Mouse (Mus musculus) MEL (cell line): ENCODE results near the gene Qsox2. TPM values are rescaled to one million over a fixed set of nuclear protein-coding genes. Genes with fewer than 3 reads are reported as not detected.
A peak's percentile ranks its signal among the peaks of the same experiment; 100 is the strongest.

Experiments
- DNase-seq: peaks from one replicate; pipeline ENCODE4 v3.0.0; 2011; ENCODE audit warnings: low read depth, low spot score
- H3K27ac ChIP-seq: 2 replicates; pipeline ENCODE4 v1.5.1; 2012; ENCODE audit warnings: low read depth, mild to moderate bottlenecking, control low read depth, low read length, moderate library complexity; ENCODE audit not compliant: control insufficient read depth
- H3K27me3 ChIP-seq, 2 experiments: fragments of 150-350 bp in 1 of 2; sonication (generic) in 1 of 2; 2 replicates each; pipeline ENCODE4 v1.6.1; 2012; ENCODE audit warnings: low read length in 2 of 2, mild to moderate bottlenecking in 2 of 2, improper control_type of control experiment in 1 of 2, moderate library complexity in 1 of 2; ENCODE audit not compliant: insufficient read depth in 2 of 2, control insufficient read depth in 1 of 2
- H3K36me3 ChIP-seq, 2 experiments: 2 replicates each; pipeline ENCODE4 v1.6.1; 2012 to 2014; ENCODE audit warnings: low read length in 2 of 2, improper control_type of control experiment in 1 of 2, inconsistent platforms in 1 of 2, mild to moderate bottlenecking in 1 of 2; ENCODE audit not compliant: insufficient read depth in 2 of 2, control insufficient read depth in 1 of 2
- H3K4me1 ChIP-seq, 2 experiments: fragments of 150-350 bp in 1 of 2; sonication (generic) in 1 of 2; 2 replicates each; pipeline ENCODE4 v1.6.1; 2012; ENCODE audit warnings: low read length in 2 of 2, improper control_type of control experiment in 1 of 2, mild to moderate bottlenecking in 1 of 2; ENCODE audit not compliant: insufficient read depth in 2 of 2, control insufficient read depth in 1 of 2
- H3K4me3 ChIP-seq, 2 experiments: fragments of 150-350 bp in 1 of 2; sonication (generic) in 1 of 2; 2 replicates each; pipeline ENCODE4 v1.5.1; 2012; ENCODE audit warnings: low read depth in 2 of 2, low read length in 2 of 2, mild to moderate bottlenecking in 2 of 2, moderate library complexity in 2 of 2, control low read depth in 1 of 2, improper control_type of control experiment in 1 of 2; ENCODE audit not compliant: control insufficient read depth in 1 of 2, insufficient read depth in 1 of 2
- H3K79me2 ChIP-seq: 2 replicates; pipeline ENCODE4 v1.6.1; 2012; ENCODE audit warnings: mild to moderate bottlenecking, low read length, moderate library complexity; ENCODE audit not compliant: control insufficient read depth, poor library complexity, insufficient read depth
- H3K9ac ChIP-seq: 2 replicates; pipeline ENCODE4 v1.6.1; 2012; ENCODE audit warnings: low read depth, mild to moderate bottlenecking, control low read depth, low read length, moderate library complexity; ENCODE audit not compliant: control insufficient read depth, poor library complexity, severe bottlenecking
- H3K9me3 ChIP-seq: fragments of 150-350 bp; sonication (generic); replicated peaks from 2 replicates; pipeline ENCODE4 v1.6.1; 2012; ENCODE audit warnings: mild to moderate bottlenecking, low read length, improper control_type of control experiment, moderate library complexity; ENCODE audit not compliant: insufficient read depth
- BHLHE40 ChIP-seq: IDR thresholded peaks from 2 replicates; pipeline ENCODE4 v1.6.1; 2012; ENCODE audit warnings: low read depth, mild to moderate bottlenecking, inconsistent platforms, low read length, improper control_type of control experiment, borderline replicate concordance
- CHD2 ChIP-seq: IDR thresholded peaks from 2 replicates; pipeline ENCODE4 v1.6.1; 2011; ENCODE audit warnings: low read length, improper control_type of control experiment
- E2F4 ChIP-seq: IDR thresholded peaks from 2 replicates; pipeline ENCODE4 v1.6.1; 2011; ENCODE audit warnings: low read depth, low read length, improper control_type of control experiment, borderline replicate concordance
- EP300 ChIP-seq, 2 experiments: IDR thresholded peaks; 2 replicates each; pipeline ENCODE4 v1.6.1; 2011; ENCODE audit warnings: improper control_type of control experiment in 2 of 2, low read length in 2 of 2, low read depth in 1 of 2, mild to moderate bottlenecking in 1 of 2
- ETS1 ChIP-seq: IDR thresholded peaks from 2 replicates; pipeline ENCODE4 v1.6.1; 2012; ENCODE audit warnings: low read depth, mild to moderate bottlenecking, inconsistent platforms, low read length, improper control_type of control experiment, moderate library complexity
- GABPA ChIP-seq: IDR thresholded peaks from 2 replicates; pipeline ENCODE4 v1.6.1; 2012; ENCODE audit warnings: low read depth, mild to moderate bottlenecking, inconsistent platforms, low read length, improper control_type of control experiment, moderate library complexity
- GATA1 ChIP-seq: IDR thresholded peaks from 2 replicates; pipeline ENCODE4 v1.6.1; 2011; ENCODE audit warnings: low read depth, low read length, improper control_type of control experiment
- JUND ChIP-seq: IDR thresholded peaks from 2 replicates; pipeline ENCODE4 v1.6.1; 2011; ENCODE audit warnings: low read depth, mild to moderate bottlenecking, improper control_type of control experiment, low read length
- KAT2A ChIP-seq: conservative IDR thresholded peaks from 2 replicates; pipeline ENCODE4 v1.6.1; 2012; ENCODE audit warnings: low read depth, low read length, improper control_type of control experiment, inconsistent platforms
- MAZ ChIP-seq: IDR thresholded peaks from 2 replicates; pipeline ENCODE4 v1.6.1; 2012; ENCODE audit warnings: low read depth, mild to moderate bottlenecking, inconsistent platforms, low read length, improper control_type of control experiment
- MEF2A ChIP-seq: IDR thresholded peaks from 2 replicates; pipeline ENCODE4 v1.6.1; 2014; ENCODE audit warnings: low read depth, mild to moderate bottlenecking, inconsistent platforms, low read length, improper control_type of control experiment; ENCODE audit not compliant: poor library complexity, insufficient replicate concordance, severe bottlenecking; ENCODE audit errors: extremely low read depth
- MYC ChIP-seq: IDR thresholded peaks from 2 replicates; pipeline ENCODE4 v1.6.1; 2011; ENCODE audit warnings: low read depth, mild to moderate bottlenecking, low read length, improper control_type of control experiment, moderate library complexity
- NRF1 ChIP-seq: IDR thresholded peaks from 2 replicates; pipeline ENCODE4 v1.6.1; 2014; ENCODE audit warnings: low read depth, mild to moderate bottlenecking, inconsistent platforms, low read length, improper control_type of control experiment, moderate library complexity; ENCODE audit not compliant: poor library complexity, insufficient read depth, severe bottlenecking
- POLR2AphosphoS2 ChIP-seq: IDR thresholded peaks from 2 replicates; pipeline ENCODE4 v1.6.1; 2011; ENCODE audit warnings: low read length, improper control_type of control experiment
- RAD21 ChIP-seq: IDR thresholded peaks from 2 replicates; pipeline ENCODE4 v1.6.1; 2011; ENCODE audit warnings: mild to moderate bottlenecking, low read depth, low read length, improper control_type of control experiment
- RCOR1 ChIP-seq: IDR thresholded peaks from 2 replicates; pipeline ENCODE4 v1.6.1; 2012; ENCODE audit warnings: low read depth, mild to moderate bottlenecking, inconsistent platforms, low read length, improper control_type of control experiment
- SIN3A ChIP-seq: IDR thresholded peaks from 2 replicates; pipeline ENCODE4 v1.6.1; 2012; ENCODE audit warnings: low read length, improper control_type of control experiment, inconsistent platforms
- SMC3 ChIP-seq: IDR thresholded peaks from 2 replicates; pipeline ENCODE4 v1.6.1; 2011; ENCODE audit warnings: low read depth, low read length, improper control_type of control experiment
- TAL1 ChIP-seq: IDR thresholded peaks from 2 replicates; pipeline ENCODE4 v1.6.1; 2012; ENCODE audit warnings: mild to moderate bottlenecking, inconsistent platforms, low read length, moderate library complexity, mixed read lengths
- TBP ChIP-seq: IDR thresholded peaks from 2 replicates; pipeline ENCODE4 v1.8.0; 2011; ENCODE audit warnings: low read depth, low read length, improper control_type of control experiment
- USF1 ChIP-seq: IDR thresholded peaks from 2 replicates; pipeline ENCODE4 v1.6.1; 2014; ENCODE audit warnings: low read depth, mild to moderate bottlenecking, inconsistent platforms, low read length, improper control_type of control experiment, moderate library complexity
- ZKSCAN1 ChIP-seq: IDR thresholded peaks from 2 replicates; pipeline ENCODE4 v1.6.1; 2012; ENCODE audit warnings: low read depth, mild to moderate bottlenecking, inconsistent platforms, low read length, improper control_type of control experiment, moderate library complexity
- polyA plus RNA-seq, 2 experiments: library from polyadenylated mRNA; stranded (reverse) in 1 of 2; unstranded in 1 of 2; fragments of >175 nt in 1 of 2; fragments of >200 nt in 1 of 2; gene quantifications; 2 replicates each; pipeline versions ENCODE4 v1.2.1 to v1.2.4; 2012; ENCODE audit warnings: low replicate concordance in 2 of 2, low read depth in 1 of 2; ENCODE audit not compliant: insufficient read length in 2 of 2, insufficient read depth in 1 of 2, missing spikeins in 1 of 2
- total RNA-seq: library from RNA; depleted of rRNA; stranded (reverse); fragments of 300-350 nt; gene quantifications from 2 replicates; pipeline ENCODE4 v1.2.3, GENCODE M21; 2012

Qsox2 gene
- total and polyA plus RNA-seq, 3 experiments, result 12.1 to 17.0 TPM; not detected in 1

GRCm38 (mm10) chr2:26182646-26183045, 54.7 kb downstream of the Qsox2 start (continued):
- no peak for TF ChIP-seq EP300 (IDR thresholded peaks at IDR 0.05; ENCODE audit: low read depth in 1 of 2, low read length in 2 of 2)
- no peak for TF ChIP-seq ETS1
- no peak for TF ChIP-seq POLR2AphosphoS2
- TF ChIP-seq RAD21, result peak; percentile 60
- TF ChIP-seq SMC3, result peak; percentile 72

- no peak for TF ChIP-seq E2F4
- no peak for TF ChIP-seq MYC
- TF ChIP-seq SIN3A, result no peak
- no peak for TF ChIP-seq MEF2A
- no peak for TF ChIP-seq ZKSCAN1
- no peak for TF ChIP-seq BHLHE40
- Histone ChIP-seq H3K9me3 (no peaks in the 10 kb centered on the region), H3K4me3 (no peak overlapping the region), H3K4me1 (no peaks in the 10 kb centered on the region), H3K79me2 (no peaks in the 10 kb centered on the region), H3K27ac (no peak overlapping the region), H3K9ac (no peak overlapping the region), H3K27me3 (no peaks in the 10 kb centered on the region; a peak in 2 of 4 replicates), H3K36me3 (no peaks in the 10 kb centered on the region)
- no peak for DNase-seq
Observed at GRCm38 (mm10) chr2:26177189-26177588, 60.1 kb downstream of the Qsox2 start.

GRCm38 (mm10) chr2:26176731-26177130, 60.6 kb downstream of the Qsox2 start:
- DNase-seq, result no peak
- no peak overlapping the region for H3K27ac ChIP-seq
- H3K4me3 ChIP-seq, result no peak overlapping the region
- H3K79me2 ChIP-seq, result no peaks in the 10 kb centered on the region
- no peaks in the 10 kb centered on the region for H3K36me3 ChIP-seq
- H3K9ac ChIP-seq, result no peak overlapping the region
- H3K4me1 ChIP-seq, result no peaks in the 10 kb centered on the region
- H3K9me3 ChIP-seq, result no peaks in the 10 kb centered on the region
- TF ChIP-seq MAZ (no peak), JUND (no peak), USF1 (no peak), NRF1 (no peak), TBP (no peak), GATA1 (no peak), CHD2 (no peak), E2F4 (no peak), RCOR1 (no peak), POLR2AphosphoS2 (no peak), TAL1 (no peak), KAT2A (no peak), GABPA (no peak), EP300 (IDR thresholded peaks at IDR 0.05; ENCODE audit: low read depth in 1 of 2, low read length in 2 of 2) (no peak)
- no peaks in the 10 kb centered on the region; a peak in 2 of 4 replicates for H3K27me3 ChIP-seq
